Mouse (Mus musculus): ENCODE data around the gene U2af1l4.

Gene U2af1l4

DNA sequence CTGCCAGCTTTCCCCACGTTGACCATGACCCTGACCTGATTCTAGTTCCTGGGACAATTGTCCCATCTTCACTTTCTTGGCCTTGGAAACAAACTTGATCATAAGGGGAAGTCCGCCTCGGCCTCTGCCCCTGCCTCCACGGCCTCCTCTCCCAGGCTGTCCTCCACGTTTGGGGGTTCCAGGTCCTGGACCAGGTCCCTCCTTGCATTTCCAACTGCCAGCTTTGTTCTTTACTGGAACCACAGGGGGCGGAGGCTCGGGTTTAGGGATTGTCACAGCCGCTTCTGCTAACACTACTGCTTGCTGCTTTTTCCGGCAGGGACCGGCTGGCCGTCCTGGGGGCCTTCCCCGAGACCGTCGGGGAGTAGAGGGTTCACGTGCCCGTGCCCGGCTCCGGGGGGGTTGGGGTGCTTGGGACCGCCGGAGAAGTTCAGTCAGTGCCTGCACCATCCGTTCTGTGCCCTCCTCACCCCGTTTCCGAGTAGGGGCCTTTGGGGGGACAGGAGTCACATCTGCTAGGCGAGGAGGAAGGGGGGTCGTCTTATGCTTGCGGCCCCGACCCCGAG, 23.4 kb downstream of the U2af1l4 start:
- DNase-seq (ENCODE audit: low spot score), result no peak

DNA sequence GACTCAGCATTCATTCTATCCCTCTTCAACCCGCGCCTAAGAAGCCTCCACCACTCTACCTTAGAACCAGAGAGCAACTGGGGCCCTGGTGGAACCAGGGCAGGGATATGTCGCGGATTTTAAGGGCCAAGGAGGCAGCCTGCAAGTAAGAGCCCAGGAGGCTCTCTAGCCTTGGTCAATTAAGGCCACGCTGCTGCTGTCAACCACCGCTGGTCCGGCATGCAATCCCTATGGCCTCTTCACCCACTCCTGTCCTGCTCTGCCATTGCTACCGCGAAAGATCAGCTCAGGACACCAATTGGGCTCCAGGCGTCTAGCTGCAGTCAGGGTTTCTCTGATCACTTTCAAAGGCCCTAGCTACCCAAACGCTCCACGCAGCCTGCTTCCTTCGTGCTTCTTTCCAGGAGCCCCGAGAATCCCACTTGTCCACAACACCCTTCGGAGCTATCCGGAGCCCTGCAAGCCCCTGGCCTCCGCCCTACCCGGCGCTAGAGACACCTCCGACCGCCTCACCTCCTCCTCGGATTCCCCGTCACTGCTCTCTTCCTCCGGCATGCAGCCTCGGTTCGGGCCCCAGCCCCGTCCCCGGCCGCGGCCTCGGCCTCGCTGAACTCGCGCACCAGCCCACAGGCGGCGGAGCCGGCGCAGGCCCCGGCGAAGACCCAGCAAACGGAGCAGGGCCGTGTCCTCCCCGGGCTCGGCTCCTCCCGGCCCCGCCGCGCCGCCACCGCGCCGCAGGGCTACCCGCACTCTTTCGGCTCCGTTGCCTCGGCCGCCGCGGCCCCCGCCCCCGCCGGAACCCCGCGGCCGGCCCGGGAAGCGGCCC, 25.0 kb downstream of the U2af1l4 start:
- DNase-seq (ENCODE audit: low spot score), result peak; percentile 66

DNA sequence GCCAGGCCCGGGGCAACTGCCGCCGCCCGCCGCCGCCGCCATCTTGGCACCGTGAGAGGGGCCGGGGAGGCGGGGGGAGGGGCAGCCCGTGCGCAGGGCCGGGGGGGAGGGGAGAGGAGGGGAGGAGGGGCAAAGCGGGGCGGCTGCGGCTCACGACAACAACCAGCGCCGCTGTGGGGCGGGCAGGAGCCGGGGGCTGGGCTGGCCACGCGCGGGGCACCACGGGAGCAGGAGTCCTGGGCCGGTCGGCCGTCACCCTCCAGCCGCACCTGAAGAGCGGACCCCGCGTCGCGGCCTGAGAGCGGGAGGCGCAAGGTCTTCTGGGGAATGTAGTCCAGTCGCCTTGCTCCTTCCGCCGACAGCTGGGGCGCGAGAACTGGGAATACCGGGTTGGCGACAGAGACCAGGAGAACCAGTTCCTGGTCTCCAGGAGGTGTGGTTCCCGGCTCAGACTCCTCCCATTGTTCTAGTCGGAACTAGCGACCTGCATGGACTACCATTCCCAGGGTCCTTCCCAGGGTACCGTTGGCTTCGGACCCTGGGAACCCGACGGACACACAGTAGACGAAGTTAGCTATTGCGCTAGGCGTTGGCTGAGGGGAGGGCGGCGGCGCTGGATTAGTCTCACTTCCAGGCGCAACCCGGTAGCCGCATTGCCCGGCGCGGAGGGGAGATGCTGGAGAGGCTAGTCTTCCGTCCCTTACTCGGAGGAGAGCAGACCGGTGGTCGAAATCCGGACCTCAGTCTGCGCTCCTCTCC, 25.8 kb downstream of the U2af1l4 start, which contains the start of gene Kmt2b:
Kmt2b (minus strand) TSS at position 51 of the 759 bp plus-strand sequence.
- peak; percentile 98 for DNase-seq (ENCODE audit: low spot score)

DNA sequence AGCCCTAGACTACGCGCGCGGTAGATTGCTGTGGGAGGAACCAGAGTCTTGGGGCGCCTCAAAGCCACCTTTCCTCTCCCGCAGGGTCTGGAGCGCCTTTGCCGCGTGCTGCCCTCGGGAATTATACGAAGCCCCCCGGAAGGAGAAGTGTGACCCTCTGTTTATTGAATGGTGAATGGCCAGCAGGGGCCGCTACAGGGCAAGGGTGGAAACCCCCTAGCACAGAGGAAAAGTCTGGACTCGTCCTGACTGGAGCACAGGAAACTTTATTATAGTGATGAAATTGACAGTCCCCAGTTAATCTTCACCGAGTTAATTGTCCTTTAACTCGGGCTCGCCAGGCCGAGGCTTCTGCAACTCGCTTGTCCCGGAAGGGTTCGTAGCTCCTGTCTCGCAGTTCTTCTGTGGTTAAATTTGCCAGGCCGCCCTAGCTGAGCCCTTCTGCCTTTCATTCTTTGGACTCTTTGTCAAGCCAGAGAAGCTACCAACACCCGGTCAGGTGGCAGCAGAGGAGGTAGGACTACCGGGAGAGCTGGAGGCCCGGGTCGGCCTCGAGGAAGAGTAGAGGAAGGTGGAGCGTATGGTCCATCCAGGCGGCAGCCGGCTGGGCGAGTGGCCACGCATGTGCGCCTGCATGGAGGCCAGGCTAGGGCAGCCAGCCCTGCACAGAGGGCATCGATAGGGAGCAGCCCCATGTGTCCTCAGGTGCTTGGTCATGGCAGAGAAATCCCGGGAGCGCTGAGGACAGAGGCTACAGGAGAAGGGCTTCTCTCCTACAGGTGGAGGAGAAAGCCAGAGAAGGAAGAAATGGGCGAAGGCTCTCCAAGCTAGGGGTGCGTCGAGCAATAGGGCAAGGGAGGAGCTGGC, 26.6 kb downstream of the U2af1l4 start:
- DNase-seq (ENCODE audit: low spot score), result peak; percentile 90

DNA sequence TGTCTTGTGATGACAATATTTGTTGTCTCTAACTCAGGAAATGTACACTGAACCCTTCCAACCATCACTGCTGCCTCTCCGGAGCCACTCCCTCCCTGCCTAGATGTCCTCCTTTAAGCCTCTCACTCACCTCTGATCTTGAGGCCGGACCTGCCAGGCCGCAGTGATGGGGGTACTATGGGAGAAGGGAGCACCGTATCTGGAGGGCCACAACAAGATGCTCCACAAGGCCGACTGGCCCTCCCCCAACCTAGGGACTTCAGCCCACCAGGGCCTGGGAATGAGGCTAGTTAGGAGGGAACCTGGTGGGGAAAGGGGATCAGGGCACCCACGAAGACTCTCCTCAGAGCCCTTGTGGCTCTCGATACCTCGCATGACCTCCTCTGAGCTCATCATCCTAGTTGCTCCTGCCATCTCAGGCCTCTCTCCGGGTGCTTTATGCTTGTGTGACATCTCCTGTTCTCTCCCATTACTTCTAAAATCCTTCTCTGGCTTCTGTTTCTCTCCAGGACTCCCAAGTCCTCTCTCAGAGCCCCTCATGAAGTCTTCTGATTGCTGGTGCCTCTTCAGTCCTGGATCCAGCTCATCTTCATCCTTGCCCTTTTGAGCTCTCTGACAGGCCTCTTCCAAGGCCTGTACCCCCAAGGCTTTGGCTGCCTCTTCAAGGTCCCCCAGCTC, 28.0 kb downstream of the U2af1l4 start:
- no peak for DNase-seq (ENCODE audit: low spot score)

DNA sequence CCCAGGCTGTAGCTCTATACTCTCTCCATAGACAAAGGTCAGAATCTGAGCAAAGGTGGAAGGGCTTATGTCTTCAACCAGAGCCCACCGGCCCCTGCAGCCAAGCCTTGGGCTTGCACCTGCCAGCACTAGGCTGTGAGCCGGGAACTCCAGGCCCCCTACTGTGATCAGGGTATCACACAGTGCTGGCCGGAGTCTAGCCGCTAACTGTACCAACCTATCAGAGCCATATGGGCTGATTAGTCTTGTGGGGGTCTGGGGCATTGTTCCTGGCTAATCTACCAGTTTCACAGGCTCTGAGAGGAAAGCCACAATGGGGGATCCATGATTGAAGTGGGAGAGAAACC, 28.5 kb downstream of the U2af1l4 start:
- no peak for DNase-seq (ENCODE audit: low spot score)

DNA sequence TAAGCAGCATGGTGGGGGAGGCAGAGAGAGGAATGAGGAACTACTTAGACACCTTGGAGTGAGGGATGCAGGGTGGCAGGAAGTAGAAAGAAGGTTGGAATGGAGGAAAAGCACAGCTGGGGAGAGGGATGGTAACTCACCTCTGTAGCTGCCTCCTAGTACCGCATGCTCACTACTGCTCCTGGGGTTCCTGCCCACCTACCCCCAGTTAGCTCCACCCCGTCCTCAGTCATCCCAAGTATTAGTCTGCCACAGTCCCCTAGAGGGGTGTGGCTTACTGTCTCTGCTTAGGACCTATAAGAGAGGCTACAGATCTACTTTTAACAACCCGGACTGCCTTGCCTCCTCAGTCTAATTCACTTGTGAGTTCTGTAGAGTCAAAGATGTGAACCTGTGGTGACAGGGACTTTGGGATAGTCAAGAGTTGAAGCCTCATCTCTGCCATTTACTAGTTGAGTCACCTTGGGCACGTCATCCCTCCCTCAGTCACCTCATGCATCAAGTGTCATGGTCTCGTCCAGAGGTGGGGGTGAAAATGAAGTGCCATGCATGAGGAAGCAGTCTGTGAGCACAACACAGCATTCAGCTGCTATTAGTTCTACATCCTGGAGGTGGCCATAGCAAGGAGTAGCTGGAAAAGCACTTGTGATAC, 29.8 kb downstream of the U2af1l4 start:
- DNase-seq (ENCODE audit: low spot score), result no peak

DNA sequence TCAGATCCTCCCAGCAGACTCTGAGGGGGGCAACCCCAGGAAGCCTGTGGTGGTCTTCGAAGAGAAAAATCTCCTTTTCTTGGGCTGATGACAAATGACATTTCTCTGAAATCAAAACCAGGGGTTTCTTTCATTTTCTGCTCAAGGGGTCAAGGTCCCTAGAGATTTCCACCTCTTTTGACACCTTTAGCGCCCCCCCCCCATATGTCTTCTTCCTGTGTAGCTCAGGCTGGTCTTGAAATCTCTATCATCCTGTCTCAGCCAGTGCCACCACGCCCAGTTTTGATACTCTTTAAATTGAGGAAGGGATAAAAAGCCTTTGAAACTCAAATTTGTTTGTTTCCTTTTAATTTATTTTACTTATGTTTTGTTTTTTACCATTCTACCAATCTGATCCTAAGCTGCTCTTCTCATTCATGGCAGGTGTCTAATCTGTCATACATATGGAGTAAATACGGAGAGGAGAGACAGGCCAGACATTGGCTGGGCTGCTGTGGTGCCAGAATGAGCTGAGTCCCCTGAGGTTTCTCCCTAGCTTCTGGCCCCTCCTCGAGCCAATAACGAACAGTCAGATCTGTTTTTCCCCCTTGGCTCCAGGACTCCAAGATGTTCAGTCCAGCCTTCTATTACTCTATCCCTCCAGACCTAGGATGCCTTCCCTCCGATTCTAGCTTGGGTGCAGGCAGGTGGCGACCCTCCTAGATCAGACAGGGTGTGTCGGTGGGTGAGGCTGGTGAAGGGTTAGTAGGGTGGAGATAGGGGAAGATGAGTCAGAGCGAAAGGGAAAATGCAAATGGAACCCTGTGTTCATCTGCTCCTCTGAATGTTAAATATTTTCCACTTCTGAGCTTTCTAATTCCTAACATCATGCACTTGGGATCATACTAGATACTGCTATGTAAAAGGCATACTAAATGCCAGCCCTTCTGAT, 30.7 kb downstream of the U2af1l4 start:
- DNase-seq (ENCODE audit: low spot score), result no peak

DNA sequence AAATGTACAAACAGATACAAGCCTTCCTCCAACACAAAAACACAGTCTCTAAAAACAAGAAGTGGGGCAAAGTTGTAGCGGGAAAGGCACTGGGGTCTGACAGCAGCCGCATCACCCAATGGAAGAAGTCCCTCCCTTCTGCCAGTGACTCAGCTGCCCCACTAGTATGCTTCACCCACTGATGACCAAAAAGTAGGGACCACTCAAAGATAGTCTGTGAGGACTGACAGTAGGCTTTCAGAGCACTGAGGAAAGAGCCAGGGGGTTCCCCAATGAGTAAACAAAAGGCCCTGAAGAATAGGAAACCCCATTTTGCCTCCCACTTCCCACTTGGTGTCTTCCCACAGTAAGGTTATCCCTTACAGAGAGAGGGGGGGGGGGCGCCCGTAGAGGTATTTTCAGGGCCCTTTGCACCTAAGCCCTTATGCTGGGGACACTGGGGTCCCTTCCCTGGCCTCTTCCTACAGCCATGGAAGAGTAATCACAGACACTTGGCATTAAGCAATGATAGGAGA, 31.5 kb downstream of the U2af1l4 start:
- DNase-seq (ENCODE audit: low spot score), result no peak

DNA sequence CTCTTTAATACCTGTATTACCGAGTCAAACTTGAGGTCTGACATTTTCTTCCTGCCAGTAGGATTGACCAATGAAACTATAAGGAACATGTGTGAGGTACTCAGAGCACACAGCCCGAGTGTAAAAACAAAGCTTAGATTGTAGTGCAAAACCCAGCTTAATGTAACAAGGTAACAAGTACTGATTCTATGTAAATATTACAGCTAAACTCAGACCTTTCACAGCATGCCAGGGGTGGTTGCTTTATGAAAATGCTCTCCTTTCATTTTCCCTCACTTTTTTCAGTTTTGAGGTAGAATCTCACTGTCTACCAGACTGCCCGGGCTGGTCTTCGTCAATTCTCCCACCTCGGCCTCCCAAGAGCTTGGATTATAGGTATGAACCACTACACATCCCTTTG, 33.0 kb downstream of the U2af1l4 start:
- DNase-seq (ENCODE audit: low spot score), result no peak

DNA sequence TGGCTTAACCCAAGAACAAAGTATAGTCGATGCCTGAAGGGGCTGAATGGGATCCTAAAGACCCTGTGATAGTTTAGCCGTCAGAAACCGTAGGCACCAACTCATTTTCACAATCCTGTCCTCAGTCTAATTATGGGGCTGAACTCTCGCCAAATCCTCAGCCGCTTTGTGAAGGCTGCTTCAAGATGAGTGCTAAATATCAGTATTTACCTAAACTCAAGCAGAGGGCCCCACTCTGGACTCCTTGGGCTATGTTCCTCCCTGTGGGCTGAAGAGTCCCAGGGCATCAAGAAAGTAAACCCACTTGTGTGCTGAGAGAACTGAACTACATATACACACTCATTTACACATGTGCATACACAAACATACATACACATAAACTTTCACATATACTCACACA, 33.7 kb downstream of the U2af1l4 start:
- DNase-seq (ENCODE audit: low spot score), result no peak

DNA sequence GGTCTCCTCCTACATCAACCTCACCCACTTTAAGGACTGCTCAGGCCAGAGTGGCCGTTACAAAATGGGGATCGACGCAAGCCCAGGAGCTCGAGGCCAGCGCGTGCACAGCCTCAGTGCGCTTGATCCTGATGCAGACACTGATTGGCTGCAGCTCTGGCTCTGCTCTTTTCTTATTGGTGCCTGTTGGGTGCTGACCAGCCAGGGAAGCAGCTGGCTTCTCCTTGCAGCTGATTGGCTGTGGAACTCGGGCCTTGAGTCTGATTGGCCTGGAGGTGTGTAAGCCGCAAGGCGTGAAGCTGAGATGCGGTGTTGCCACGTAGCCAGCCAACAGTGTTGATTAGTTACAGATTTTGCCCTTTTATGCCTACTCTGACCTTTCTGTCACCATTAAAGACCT, 35.7 kb downstream of the U2af1l4 start, which contains the start of gene Zbtb32:
Zbtb32 (minus strand) TSS at position 124 of the 400 bp plus-strand sequence.
- no peak for DNase-seq (ENCODE audit: low spot score)

DNA sequence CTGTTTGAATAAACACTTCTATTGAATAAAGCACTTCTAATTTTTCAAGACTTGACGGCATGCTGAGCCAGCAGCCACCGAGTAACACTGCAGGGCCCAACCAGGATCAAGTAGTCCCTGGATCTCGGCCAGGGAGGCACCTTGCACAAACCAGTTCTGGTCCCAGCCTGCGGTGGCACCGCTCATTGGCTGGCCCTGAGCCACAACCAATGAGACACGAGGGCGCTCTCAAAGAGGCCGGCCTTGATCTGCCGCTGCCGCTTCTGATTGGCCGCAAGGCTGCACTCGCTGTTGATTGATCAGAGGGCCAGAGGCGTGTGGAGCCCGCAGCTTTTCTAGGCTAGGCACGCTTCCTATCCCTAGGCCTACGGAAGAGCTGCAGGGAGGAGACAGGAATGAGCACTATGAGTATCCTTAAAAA, 36.8 kb downstream of the U2af1l4 start:
- peak; percentile 85 for DNase-seq (ENCODE audit: low spot score)

DNA sequence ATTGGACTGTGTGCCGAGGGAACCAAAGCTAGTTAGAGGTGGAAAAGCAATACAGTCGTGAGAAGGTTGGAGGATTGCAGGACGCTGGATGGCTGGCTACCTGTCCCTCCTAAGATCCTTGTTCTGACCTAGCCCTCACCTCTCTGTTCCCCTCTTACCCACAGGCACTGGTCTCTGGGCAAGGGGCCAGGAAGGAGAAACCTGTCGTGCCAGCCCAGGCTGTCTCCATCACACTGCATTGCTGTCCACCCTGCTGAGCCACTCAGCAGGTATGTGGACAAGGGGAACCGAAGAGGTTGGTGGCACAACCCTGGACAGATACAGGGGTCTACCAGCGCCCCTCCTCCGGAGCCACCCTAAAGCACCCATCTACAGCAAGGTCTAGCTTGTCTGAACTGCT, 37.5 kb downstream of the U2af1l4 start:
- no peak for DNase-seq (ENCODE audit: low spot score)

DNA sequence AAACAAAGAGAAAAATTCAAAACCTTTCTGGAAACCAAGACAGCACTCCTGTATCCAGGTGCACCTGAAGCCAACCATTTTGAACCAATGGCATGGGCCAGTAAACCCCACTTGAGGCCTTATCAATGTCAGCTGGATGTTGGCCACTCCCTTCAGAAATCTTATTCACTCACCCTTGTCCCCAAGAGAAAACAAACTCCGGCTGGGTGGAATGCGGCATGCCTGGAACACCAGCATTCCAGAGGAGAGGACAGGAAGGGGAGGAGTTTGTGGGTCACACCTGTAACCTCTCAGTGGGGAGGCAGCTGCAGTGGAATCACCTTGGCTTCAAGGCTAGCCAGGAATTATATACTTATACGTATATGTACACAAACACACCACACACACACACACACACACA, 39.5 kb downstream of the U2af1l4 start:
- DNase-seq (ENCODE audit: low spot score), result peak; percentile 83

DNA sequence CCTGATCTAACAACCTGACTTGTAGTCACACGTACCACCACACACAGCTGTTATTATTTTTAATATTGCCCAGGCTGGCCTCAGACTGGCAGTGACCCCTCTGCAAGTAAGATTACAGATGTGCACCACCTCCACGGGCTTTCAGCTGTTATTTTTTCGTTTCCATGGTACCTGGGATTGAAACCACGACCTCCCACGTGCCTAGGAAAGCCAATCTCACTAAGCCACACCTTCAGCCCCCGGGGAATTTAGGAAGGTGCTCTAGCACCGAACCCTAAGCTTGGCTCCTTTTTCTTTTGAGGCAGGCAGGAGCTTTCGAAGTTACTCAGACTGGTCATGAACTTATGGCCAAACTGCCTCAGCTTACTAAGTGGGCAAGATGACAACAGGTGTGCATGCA, 41.3 kb downstream of the U2af1l4 start:
- no peak for DNase-seq (ENCODE audit: low spot score)

DNA sequence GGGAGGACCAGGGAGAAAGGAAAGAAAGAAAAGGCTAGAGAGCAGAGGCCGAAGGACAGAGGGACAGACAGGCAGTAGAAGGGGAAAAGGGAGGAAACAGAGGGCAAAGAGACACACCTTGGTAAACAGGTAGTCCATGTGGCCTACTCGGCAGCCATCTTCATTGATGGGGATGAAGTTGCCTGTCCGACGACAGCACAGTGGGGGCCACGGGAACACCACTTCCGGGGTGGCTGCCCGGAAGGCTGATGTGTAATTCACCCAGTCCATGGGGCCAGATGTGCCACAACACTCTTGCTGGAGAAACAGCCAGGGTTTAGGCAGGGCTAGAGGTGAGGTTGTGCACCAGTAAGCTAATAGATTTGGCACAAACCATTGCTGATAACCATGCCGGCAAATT, 41.8 kb downstream of the U2af1l4 start:
- no peak for DNase-seq (ENCODE audit: low spot score)

DNA sequence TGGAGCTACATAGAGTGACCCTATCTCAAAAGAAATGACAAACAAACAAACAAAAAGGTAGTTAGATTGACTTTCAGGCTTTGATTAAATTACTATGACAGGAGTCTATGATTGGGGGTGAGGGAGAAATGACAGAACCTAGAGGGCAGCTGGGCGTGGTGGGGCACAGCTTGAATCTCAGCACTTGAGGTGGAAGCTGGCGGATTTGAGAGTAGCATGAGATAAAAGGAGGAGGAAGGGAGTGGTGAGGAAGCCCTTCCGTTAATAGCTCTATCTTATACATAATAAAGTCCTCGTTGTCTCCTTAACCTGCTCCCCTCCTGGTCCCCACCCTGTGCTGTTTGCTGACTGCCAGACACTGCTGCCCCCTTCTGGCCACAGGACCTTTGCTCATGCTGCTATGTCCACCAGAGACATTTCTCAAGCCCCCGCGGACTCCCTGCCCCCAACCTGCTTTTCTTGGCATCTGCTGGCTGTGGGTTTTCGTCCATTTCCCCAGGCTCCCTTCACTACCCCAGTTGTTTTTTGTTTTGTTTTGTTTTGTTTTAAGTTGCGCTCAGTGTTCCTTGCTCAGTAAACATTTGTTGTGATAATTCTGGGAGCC, 44.7 kb downstream of the U2af1l4 start:
- DNase-seq (ENCODE audit: low spot score), result no peak

DNA sequence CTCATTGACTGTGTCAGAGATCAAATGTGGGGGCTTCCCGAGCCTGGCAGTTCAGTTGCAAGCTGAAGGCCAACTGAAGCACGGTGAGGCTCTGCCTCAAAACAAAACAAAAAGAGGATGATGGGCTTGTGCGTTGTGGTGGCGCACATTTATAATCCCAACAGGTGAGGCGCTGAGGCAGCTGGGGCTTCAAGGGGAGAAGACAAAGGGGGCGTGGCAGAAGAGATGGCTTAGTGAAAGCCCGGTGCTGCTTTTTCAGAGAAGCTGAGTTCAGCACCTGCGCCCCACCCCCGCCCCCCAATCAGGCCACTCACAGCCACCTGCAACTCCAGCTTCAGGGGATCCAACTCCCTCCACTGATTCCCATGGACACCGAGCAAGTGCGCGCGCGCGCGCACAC, 45.4 kb downstream of the U2af1l4 start:
- DNase-seq (ENCODE audit: low spot score), result no peak

All from yolk sac, embryonic 10.5 days (tissue).